Mouse (Mus musculus) spleen, adult 2 months (tissue): ENCODE measurements around the gene Fut8.

ENCODE experiments used
- CTCF ChIP-seq: fragments of 200-500 bp; IDR thresholded peaks from 2 replicates; pipeline ENCODE4 v1.5.1; 2011; ENCODE audit warnings: mild to moderate bottlenecking, inconsistent platforms; ENCODE audit not compliant: insufficient read depth, insufficient read length, insufficient replicate concordance; ENCODE audit errors: extremely low read depth
- POLR2A ChIP-seq: fragments of 200-500 bp; IDR thresholded peaks from 2 replicates; pipeline ENCODE4 v1.6.1; 2011; ENCODE audit warnings: low read depth, low read length, inconsistent platforms

DNA sequence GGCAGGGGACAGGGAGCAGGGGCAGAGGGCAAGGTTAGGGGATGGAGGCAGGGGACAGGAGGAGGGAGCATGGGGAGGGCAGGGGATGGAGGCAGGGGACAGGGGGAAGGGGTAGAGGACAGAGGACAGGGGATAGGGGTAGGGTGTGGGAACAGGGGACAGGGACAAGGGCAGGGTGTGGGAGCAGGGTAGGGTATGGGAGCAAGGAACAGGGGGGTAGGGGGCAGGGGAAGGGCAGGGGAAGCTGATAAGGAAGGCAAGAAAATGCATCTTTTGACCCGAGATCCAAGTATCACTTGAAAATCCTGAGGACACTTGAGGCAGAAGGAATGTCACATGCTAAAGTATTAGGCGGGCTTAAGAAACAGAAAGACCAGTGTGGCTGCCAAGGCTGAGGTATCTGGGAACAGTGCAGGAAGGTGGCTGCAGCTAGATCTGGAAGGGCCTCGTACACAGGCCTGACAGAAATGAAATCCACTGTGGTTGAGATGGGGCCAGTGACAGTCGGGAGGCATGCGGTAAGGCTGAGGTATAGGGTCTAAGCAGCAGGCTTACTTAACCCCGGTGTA lies 281.7 kb downstream of the Fut8 start:
- TF ChIP-seq CTCF, result no peak
- no peak for TF ChIP-seq POLR2A
